Mouse (Mus musculus) lung, adult 2 months (tissue): ENCODE results near the gene Rhod.

Experiments used
- CTCF ChIP-seq: fragments of 200-500 bp; IDR thresholded peaks from 2 replicates; pipeline ENCODE4 v1.5.1; 2011; ENCODE audit warnings: mild to moderate bottlenecking, low read length, control low read depth; ENCODE audit not compliant: insufficient read depth
- POLR2A ChIP-seq: fragments of 200-500 bp; IDR thresholded peaks from 2 replicates; pipeline ENCODE4 v1.6.1; 2011; ENCODE audit warnings: low read depth, mild to moderate bottlenecking, control low read depth, low read length, borderline replicate concordance; ENCODE audit errors: extremely low read depth

GRCm38 (mm10) chr19:4398959-4399358 is 40.3 kb downstream of the Rhod start:
- TF ChIP-seq CTCF (no peak), POLR2A (no peak)
